28 mouse cellular contexts compared by ENCODE assay signal in genomic region chr10:3597760-3598159, GRCm38 (mm10). TPM values are rescaled to one million over a fixed set of nuclear protein-coding genes. Genes with fewer than 3 reads are reported as not detected.
"Had no signal": no experiment of that assay in that cellular context is flagged by ENCODE, and none has a peak within 500 bp of the region (broad histone marks: within the 10 kb centered on the region; RNA-seq: fewer than 3 reads in every experiment).

No protein-coding gene starts in this region.

- ATAC-seq: hindbrain, embryonic 16.5 days; inflammation-experienced regulatory T-cells, adult 6 months; intestine, embryonic 15.5 days; intestine, postnatal 0 days; liver, postnatal 0 days had no signal

- H3K9me3 ChIP-seq: heart, embryonic 13.5 days; heart, embryonic 15.5 days; intestine, embryonic 15.5 days; limb, embryonic 10.5 days; liver, embryonic 13.5 days; liver, embryonic 15.5 days had no signal

- H3K4me2 ChIP-seq: heart, embryonic 13.5 days; heart, embryonic 15.5 days; hindbrain, embryonic 12.5 days; hindbrain, embryonic 14.5 days; intestine, embryonic 15.5 days; limb, embryonic 12.5 days; liver, embryonic 11.5 days; liver, embryonic 13.5 days; liver, embryonic 15.5 days had no signal

- H3K27ac ChIP-seq: gastrocnemius, adult 2 months; heart, embryonic 13.5 days; heart, embryonic 15.5 days; hindbrain, embryonic 10.5 days; hindbrain, embryonic 12.5 days; hindbrain, embryonic 14.5 days; intestine, embryonic 15.5 days; layer of hippocampus, adult 2 months; left cerebral cortex, adult 2 months; limb, embryonic 10.5 days; limb, embryonic 12.5 days; liver, embryonic 13.5 days; liver, embryonic 15.5 days had no signal

- H3K27me3 ChIP-seq: heart, embryonic 13.5 days; heart, embryonic 15.5 days; hindbrain, embryonic 12.5 days; intestine, embryonic 15.5 days; limb, embryonic 12.5 days; liver, embryonic 13.5 days; liver, embryonic 15.5 days had no signal

- H3K36me3 ChIP-seq: heart, embryonic 13.5 days; heart, embryonic 15.5 days; hindbrain, embryonic 10.5 days; hindbrain, embryonic 12.5 days; intestine, embryonic 15.5 days; limb, embryonic 10.5 days; limb, embryonic 12.5 days; liver, embryonic 13.5 days; liver, embryonic 15.5 days had no signal

- H3K9ac ChIP-seq: heart, embryonic 13.5 days; heart, embryonic 15.5 days; hindbrain, embryonic 12.5 days; hindbrain, embryonic 14.5 days; intestine, embryonic 15.5 days; limb, embryonic 12.5 days; liver, embryonic 13.5 days; liver, embryonic 15.5 days; liver, postnatal 0 days had no signal

- H3K4me1 ChIP-seq: heart, embryonic 13.5 days; heart, embryonic 15.5 days; hindbrain, embryonic 12.5 days; intestine, embryonic 15.5 days; limb, embryonic 10.5 days; limb, embryonic 12.5 days; liver, embryonic 13.5 days; liver, embryonic 15.5 days had no signal

- H3K4me3 ChIP-seq: gastrocnemius, adult 2 months; heart, embryonic 13.5 days; heart, embryonic 15.5 days; hindbrain, embryonic 10.5 days; hindbrain, embryonic 12.5 days; intestine, embryonic 15.5 days; layer of hippocampus, adult 2 months; left cerebral cortex, adult 2 months; limb, embryonic 10.5 days; limb, embryonic 12.5 days; liver, embryonic 13.5 days; liver, embryonic 15.5 days had no signal

- DNase-seq: gastrocnemius, adult 2 months; gastrocnemius, postnatal 10 days; gastrocnemius, postnatal 25 days; kidney, adult 18-20 months; kidney, adult 8-10 months; kidney, postnatal 10 days; kidney, postnatal 25 days; kidney, postnatal 4 days; liver; liver, embryonic 13.5 days; liver, postnatal 0 days had no signal

RNA-seq across cellular contexts. Expression of gene Iyd, which starts 57.7 kb away (rescaled TPM):
- total RNA-seq: gastrocnemius, adult 2 months; gastrocnemius, postnatal 25 days; granulocyte monocyte progenitor cell, adult 5-6 weeks; heart, adult 8-10 months; left cerebral cortex, adult 2 months had no signal
- polyA plus RNA-seq: hindbrain, embryonic 10.5 days; hindbrain, embryonic 12.5 days; inflammation-experienced regulatory T-cells, adult 6 months; limb, embryonic 10.5 days; limb, embryonic 12.5 days had no signal
